Comparison of ENCODE assay signal across 8 mouse cellular contexts in genomic region chr8:61927777-61928494, GRCm38 (mm10). TPM values are rescaled to one million over a fixed set of nuclear protein-coding genes. Genes with fewer than 3 reads are reported as not detected.
DNase-seq lines count a peak whose midpoint lies in the region; ATAC-seq and TF ChIP-seq lines count a peak whose summit lies in the region.

Gene Ddx60 (plus strand): TSS chr8:61928087.

- WGBS in forebrain, embryonic 13.5 days: 10% methylated on average over 22 of the region's 22 CpGs
- 5% methylated on average over 22 of the region's 22 CpGs for WGBS in liver, embryonic 16.5 days (ENCODE audit: insufficient replicate concordance)
- WGBS in neural tube, embryonic 13.5 days: 12% methylated on average over 22 of the region's 22 CpGs

- no peaks in the 10 kb centered on the region for H3K36me3 ChIP-seq in E14TG2a.4 (ENCODE audit: insufficient read depth, low read length)
- H3K36me3 ChIP-seq in forebrain, embryonic 13.5 days (ENCODE audit: poor library complexity, severe bottlenecking): no peaks in the 10 kb centered on the region
- H3K36me3 ChIP-seq in liver, embryonic 16.5 days (ENCODE audit: control insufficient read depth, insufficient read depth): no peaks in the 10 kb centered on the region
- H3K36me3 ChIP-seq in neural tube, embryonic 13.5 days: no peaks in the 10 kb centered on the region
- no peaks in the 10 kb centered on the region for H3K36me3 ChIP-seq in testis, adult 2 months (ENCODE audit: control insufficient read depth, insufficient read depth, low read length)

- H3K27ac ChIP-seq in forebrain, embryonic 13.5 days: no peak within 1 kb of the TSS
- no peak within 1 kb of the TSS for H3K27ac ChIP-seq in liver, embryonic 16.5 days (ENCODE audit: low read length)
- H3K27ac ChIP-seq in neural tube, embryonic 13.5 days (replicated peaks): no peak within 1 kb of the TSS
- peak within 1 kb of the TSS; percentile 59 for H3K27ac ChIP-seq in testis, adult 2 months (ENCODE audit: control insufficient read depth, insufficient read depth, low read depth, low read length)

- no peak for TF ChIP-seq CTCF in E14TG2a.4 (conservative IDR thresholded peaks at IDR 0.05; ENCODE audit: low read length)
- TF ChIP-seq CTCF in testis, adult 2 months (IDR thresholded peaks at IDR 0.05; ENCODE audit: control insufficient read depth, insufficient read depth, insufficient replicate concordance, low read depth, low read length): no peak

- ATAC-seq in forebrain, embryonic 13.5 days: peak; percentile 76
- peak; percentile 32; the same call in 1 of the 2 replicates for ATAC-seq in liver, embryonic 16.5 days (ENCODE audit: low read depth)
- peak; percentile 59 for ATAC-seq in neural tube, embryonic 13.5 days (ENCODE audit: low read depth)

- H3K9ac ChIP-seq in forebrain, embryonic 13.5 days: peak within 1 kb of the TSS; percentile 53
- H3K9ac ChIP-seq in liver, embryonic 16.5 days (ENCODE audit: low read depth, low read length): peak within 1 kb of the TSS; percentile 58
- H3K9ac ChIP-seq in neural tube, embryonic 13.5 days: peak within 1 kb of the TSS; percentile 66

- intact Hi-C loops in heart, postnatal 14 days (cut with DNase I): no loop called here

- H3K27me3 ChIP-seq in E14TG2a.4 (ENCODE audit: insufficient read depth, low read length): no peaks in the 10 kb centered on the region
- no peaks in the 10 kb centered on the region for H3K27me3 ChIP-seq in forebrain, embryonic 13.5 days
- no peaks in the 10 kb centered on the region for H3K27me3 ChIP-seq in liver, embryonic 16.5 days (ENCODE audit: control insufficient read depth, insufficient read depth, low read depth, low read length)
- no peaks in the 10 kb centered on the region for H3K27me3 ChIP-seq in neural tube, embryonic 13.5 days
- no peaks in the 10 kb centered on the region for H3K27me3 ChIP-seq in testis, adult 2 months (ENCODE audit: control insufficient read depth, insufficient read depth, low read length)

- peak; percentile 1 for DNase-seq in c-Kit-positive CD71-positive TER-119-negative erythroid progenitor cells, embryonic 14.5 days (ENCODE audit: low read depth)
- peak; percentile 78 to 80 for DNase-seq in heart, postnatal 14 days
- DNase-seq in layer of hippocampus, adult 11-12 months (ENCODE audit: low spot score): peak; percentile 60

- no peak for TF ChIP-seq POLR2A in testis, adult 2 months (IDR thresholded peaks at IDR 0.05; ENCODE audit: control insufficient read depth, low read depth, low read length)

- H3K4me3 ChIP-seq in E14TG2a.4 (replicated peaks; ENCODE audit: low read length): peak within 1 kb of the TSS; percentile 71
- peak within 1 kb of the TSS; percentile 47 for H3K4me3 ChIP-seq in forebrain, embryonic 13.5 days
- peak within 1 kb of the TSS; percentile 66 for H3K4me3 ChIP-seq in liver, embryonic 16.5 days (ENCODE audit: low read depth, low read length)
- H3K4me3 ChIP-seq in neural tube, embryonic 13.5 days: peak within 1 kb of the TSS; percentile 42
- H3K4me3 ChIP-seq in testis, adult 2 months (ENCODE audit: control insufficient read depth, low read depth, low read length): peak within 1 kb of the TSS; percentile 69

- H3K4me1 ChIP-seq in E14TG2a.4 (replicated peaks; ENCODE audit: low read depth, low read length): peaks cover 29% of the 10 kb centered on the region
- H3K4me1 ChIP-seq in forebrain, embryonic 13.5 days: 0 out of 2 replicates have a peak, but pooled peaks cover 5% of the 10 kb centered on the region
- no peaks in the 10 kb centered on the region for H3K4me1 ChIP-seq in liver, embryonic 16.5 days (ENCODE audit: control insufficient read depth, low read depth, low read length)
- peaks cover 9% of the 10 kb centered on the region for H3K4me1 ChIP-seq in neural tube, embryonic 13.5 days (replicated peaks)
- no peaks in the 10 kb centered on the region; the same call in 1 of the 2 replicates for H3K4me1 ChIP-seq in testis, adult 2 months (ENCODE audit: control insufficient read depth, insufficient read depth, low read length)

- peak within 1 kb of the TSS; percentile 66 for H3K4me2 ChIP-seq in forebrain, embryonic 13.5 days
- H3K4me2 ChIP-seq in liver, embryonic 16.5 days (ENCODE audit: low read depth, low read length): peak within 1 kb of the TSS; percentile 65
- H3K4me2 ChIP-seq in neural tube, embryonic 13.5 days: peak within 1 kb of the TSS; percentile 70

- no peaks in the 10 kb centered on the region for H3K9me3 ChIP-seq in E14TG2a.4 (ENCODE audit: low read length)
- no peaks in the 10 kb centered on the region for H3K9me3 ChIP-seq in forebrain, embryonic 13.5 days (replicated peaks)
- H3K9me3 ChIP-seq in liver, embryonic 16.5 days (replicated peaks; ENCODE audit: control insufficient read depth, low read length): no peaks in the 10 kb centered on the region
- no peaks in the 10 kb centered on the region for H3K9me3 ChIP-seq in neural tube, embryonic 13.5 days

RNA-seq across cellular contexts. Expression of gene Ddx60, which starts in this region (rescaled TPM):
- polyA plus RNA-seq in forebrain, embryonic 13.5 days (2015; fragmentation: Nextera tagmentation; extraction: Ambion mirVana): 0.10 and 0.21 TPM in 2 replicates
- total RNA-seq in heart, postnatal 14 days (2021): 1 to 10 TPM in 1 of 2 experiments, under 1 TPM in 1; 1.00 to 1.7 TPM
- 0.85 and 0.93 TPM in 2 replicates for polyA plus RNA-seq in liver, embryonic 16.5 days (2015; fragmentation: Nextera tagmentation; extraction: Ambion mirVana)
- 0.39 and 0.55 TPM in 2 replicates for polyA plus RNA-seq in neural tube, embryonic 13.5 days (2015; fragmentation: Nextera tagmentation; extraction: Ambion mirVana)
- polyA plus RNA-seq in testis, adult 2 months (2012; rRNA removed): 0.45 and 0.65 TPM in 2 replicates

Comparison
In these comparisons a context has a peak if more than half of its experiments do, and no peak if none do; other contexts are left out.
1. Peak in ATAC-seq, H3K4me3 ChIP-seq, H3K9ac ChIP-seq and H3K4me2 ChIP-seq in forebrain, embryonic 13.5 days; RNA of the gene not detected or under 1 TPM.
2. Peak in ATAC-seq, H3K4me3 ChIP-seq, H3K9ac ChIP-seq and H3K4me2 ChIP-seq in liver, embryonic 16.5 days; RNA of the gene not detected or under 1 TPM.
3. Peak in ATAC-seq, H3K4me3 ChIP-seq, H3K9ac ChIP-seq and H3K4me2 ChIP-seq in neural tube, embryonic 13.5 days; RNA of the gene not detected or under 1 TPM.
4. DNase-seq: peak in every context shown above with its lines; median percentile 79 in heart, postnatal 14 days; 60 in layer of hippocampus, adult 11-12 months; 1 in c-Kit-positive CD71-positive TER-119-negative erythroid progenitor cells, embryonic 14.5 days.